Mouse (Mus musculus) lung, adult 2 months (tissue): Measurements from ENCODE around the gene Trmt1l.

Source experiments
- CTCF ChIP-seq: fragments of 200-500 bp; IDR thresholded peaks from 2 replicates; pipeline ENCODE4 v1.5.1; 2011; ENCODE audit warnings: mild to moderate bottlenecking, low read length, control low read depth; ENCODE audit not compliant: insufficient read depth
- POLR2A ChIP-seq: fragments of 200-500 bp; IDR thresholded peaks from 2 replicates; pipeline ENCODE4 v1.6.1; 2011; ENCODE audit warnings: low read depth, mild to moderate bottlenecking, control low read depth, low read length, borderline replicate concordance; ENCODE audit errors: extremely low read depth

DNA sequence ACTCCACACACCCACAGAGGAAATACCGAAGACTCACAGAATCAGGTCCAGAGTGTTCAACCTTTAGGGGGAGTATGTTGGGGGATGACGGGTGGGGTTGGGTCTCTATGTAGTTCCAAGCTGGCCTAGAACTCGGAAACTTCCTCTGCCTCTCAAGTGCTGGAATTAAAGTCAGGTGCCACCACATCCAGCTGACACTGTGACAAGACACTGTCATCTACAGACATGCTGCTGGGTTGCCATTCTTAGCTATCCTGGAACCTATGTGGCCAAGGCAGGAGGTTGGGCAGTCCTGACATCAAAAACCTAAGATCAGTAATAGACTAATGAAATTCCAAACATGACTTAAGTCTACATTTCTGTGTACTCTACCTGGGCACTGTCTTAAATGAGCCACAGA, 70.0 kb downstream of the Trmt1l start:
- TF ChIP-seq POLR2A, result no peak
- no peak for TF ChIP-seq CTCF
